Mouse (Mus musculus): ENCODE results near the gene Spert.

DNA sequence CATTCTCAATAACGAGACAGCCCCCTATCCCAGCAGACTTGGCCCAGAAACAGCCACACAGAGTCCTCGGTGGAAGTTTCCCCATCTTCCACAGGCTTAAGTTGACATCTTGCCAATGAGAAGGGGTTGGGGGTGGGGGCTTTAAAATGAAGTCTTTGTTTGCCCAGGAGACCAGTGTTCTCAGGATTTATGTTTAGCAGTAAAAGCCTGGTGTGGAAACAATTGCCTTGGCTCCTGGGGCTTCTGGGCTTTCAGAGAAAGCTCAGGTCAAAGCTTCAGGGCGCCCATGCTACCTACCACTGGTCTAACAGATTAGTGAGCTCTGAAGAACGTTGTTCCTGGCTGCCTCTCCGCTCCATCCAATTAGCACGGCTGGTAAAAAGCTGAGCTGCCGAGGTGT, 43.2 kb upstream of the Spert start:
- TF ChIP-seq CTCF (IDR thresholded peaks at IDR 0.05; ENCODE audit: low read depth) (no peak), EP300 (IDR thresholded peaks at IDR 0.05; ENCODE audit: low read depth) (no peak)

All from heart, postnatal 0 days (tissue).